Mouse (Mus musculus) adrenal gland, adult 2 months (tissue): ENCODE data around the gene Trpc5. TPM values are rescaled to one million over a fixed set of nuclear protein-coding genes. Genes with fewer than 3 reads are reported as not detected.

Experiments used
- DNase-seq: peaks from one replicate; pipeline ENCODE4 v3.0.0; 2021
- long read RNA-seq: library from polyadenylated mRNA; stranded (forward); transcript quantifications from one replicate; pipeline ENCODE4 v2.0.0, GENCODE M21; 2021
- polyA plus RNA-seq: library from polyadenylated mRNA; depleted of rRNA; stranded (reverse); fragments of >200 nt; gene quantifications from 2 replicates; pipeline ENCODE4 v1.2.3, GENCODE M21; 2012; rRNA removed
- total RNA-seq, 2 experiments: library from RNA; stranded (reverse); gene quantifications; 2 replicates each; pipeline ENCODE4 v1.2.3; 2021

Trpc5 gene
- total RNA-seq = 1 to 10 TPM; 1.3 to 2.6 TPM
- 0.10 and 0.20 TPM in 2 replicates for polyA plus RNA-seq
- long read RNA-seq = 0 reads

DNA sequence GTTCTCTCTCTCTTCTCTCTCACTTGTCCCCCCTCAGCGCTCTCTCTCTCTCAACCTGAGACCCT, at the start of gene Trpc5:
Gene Trpc5 (minus strand): TSS at position 39 of the 65 bp plus-strand sequence.
- DNase-seq = no peak

DNA sequence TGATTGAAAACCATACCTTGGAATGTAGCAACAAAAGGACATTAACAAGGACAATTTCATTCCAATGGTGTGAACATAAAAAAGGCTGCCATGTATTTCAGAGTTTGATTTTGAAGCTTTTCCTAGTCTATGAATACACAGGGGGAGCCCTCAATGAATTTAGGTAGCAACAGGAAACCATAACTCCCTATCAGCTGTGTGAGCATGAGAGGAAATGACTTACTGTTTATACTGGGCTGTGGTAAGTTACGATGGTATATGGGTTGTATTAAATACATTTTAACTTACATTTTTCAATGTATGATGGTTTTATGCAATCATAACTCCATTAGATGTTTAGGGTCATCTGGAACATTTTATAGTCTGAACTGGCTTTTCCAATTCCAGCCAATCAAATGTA, 28.4 kb upstream of the Trpc5 start:
- DNase-seq = no peak

DNA sequence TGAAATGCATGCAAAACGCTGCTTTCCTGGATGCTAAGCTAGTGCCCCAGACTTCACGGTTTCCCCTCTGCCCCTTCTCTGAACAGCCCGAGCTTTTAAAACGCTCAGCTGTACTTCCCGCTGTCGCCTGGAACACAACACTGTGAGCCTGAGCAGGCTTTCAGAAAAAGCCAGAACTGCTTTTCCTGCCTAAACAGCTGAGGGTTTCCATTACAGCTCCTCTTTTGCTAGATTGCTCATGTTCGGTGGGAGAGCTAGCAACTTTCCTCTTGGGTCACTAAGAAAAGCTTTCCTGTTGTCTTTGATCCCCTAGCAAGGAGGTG, 1.8 kb upstream of the Trpc5 start:
- DNase-seq = no peak

DNA sequence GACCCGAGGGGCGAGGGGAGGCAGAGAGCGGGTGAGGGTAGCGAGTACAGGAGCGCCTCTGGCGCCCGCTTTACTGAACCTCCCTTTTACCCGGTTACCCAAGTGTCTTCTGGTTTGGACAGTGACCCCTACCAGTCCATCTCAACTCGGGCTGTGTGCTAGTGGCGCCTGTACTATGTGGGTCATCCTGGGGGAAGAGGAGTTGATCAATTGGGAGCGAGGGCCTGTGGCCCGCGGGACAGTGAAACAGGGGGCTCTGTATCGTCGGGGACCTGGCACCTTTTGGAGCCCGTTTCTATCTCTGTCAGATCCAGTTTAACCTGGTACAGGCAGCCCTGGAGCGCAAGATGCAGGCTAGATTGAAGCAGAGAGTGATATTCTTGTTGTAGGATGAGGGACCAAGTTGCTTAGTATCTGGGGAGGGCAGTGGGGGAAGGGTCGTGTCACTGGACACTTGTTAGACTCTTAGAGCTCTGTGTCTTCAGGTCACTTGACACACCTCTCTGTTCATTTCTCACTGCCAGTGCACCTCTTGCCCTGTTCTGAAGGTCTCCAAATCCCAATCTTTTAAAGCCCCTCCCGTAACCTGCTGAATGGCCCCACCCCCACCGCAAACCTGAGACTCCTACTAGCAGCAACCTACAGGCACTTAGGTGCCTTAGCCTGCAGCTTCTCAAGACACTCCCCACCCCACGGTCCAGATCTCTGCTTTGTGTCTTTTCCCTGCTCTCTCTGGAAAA, 1.3 kb upstream of the Trpc5 start:
- no peak for DNase-seq

- DNase-seq = no peak
Observed at GRCm38 (mm10) chrX:144688207-144689118, 483 bp upstream of the Trpc5 start, which contains the start of gene Rtl4. TSS of gene Rtl4 (plus strand) at chrX:144688907.

DNA sequence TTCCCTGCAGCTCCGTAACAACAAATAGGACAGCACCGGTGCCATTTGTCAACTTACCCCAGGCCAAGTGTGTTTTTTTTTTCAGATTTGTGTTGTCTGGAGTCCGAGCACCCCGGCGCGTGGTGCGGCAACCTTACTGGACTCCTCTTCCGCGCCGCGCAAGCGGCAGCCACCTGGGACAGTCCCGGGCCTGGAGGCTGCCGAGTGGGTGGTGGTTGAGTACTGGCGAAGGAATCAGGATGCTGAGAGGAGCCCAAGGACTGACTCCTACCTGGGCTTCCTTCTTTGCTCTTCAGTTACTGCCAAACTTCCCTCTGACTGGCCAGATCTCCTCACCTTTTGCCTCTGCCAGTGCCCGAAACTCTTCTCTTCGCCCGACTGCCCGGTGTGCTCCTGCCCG, 238 bp downstream of the Trpc5 start:
- no peak for DNase-seq

- DNase-seq = no peak
Observed at GRCm38 (mm10) chrX:144652196-144652595, 35.8 kb downstream of the Trpc5 start.

DNA sequence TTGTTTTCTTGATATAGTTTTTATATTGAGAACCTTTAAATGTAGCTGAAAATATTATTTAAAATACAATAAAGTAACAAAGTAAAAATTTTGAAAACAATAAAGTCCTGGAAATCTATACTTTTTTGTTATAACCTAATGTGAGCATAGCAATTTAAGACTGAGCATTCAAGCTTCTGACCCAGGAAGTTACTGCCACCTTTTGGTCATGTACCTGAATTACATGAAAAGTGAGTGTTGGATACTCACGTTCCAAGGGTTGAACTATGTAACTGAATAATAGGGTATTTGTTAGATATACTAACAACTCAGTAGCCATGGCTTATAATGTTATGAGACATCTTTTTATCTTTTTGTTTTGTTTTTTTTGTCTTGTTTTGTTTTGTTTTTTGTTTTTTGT, 42.6 kb downstream of the Trpc5 start:
- no peak for DNase-seq

GRCm38 (mm10) chrX:144644756-144645155, 43.2 kb downstream of the Trpc5 start:
- DNase-seq = no peak

GRCm38 (mm10) chrX:144612753-144613152, 75.2 kb downstream of the Trpc5 start:
- DNase-seq = no peak

DNA sequence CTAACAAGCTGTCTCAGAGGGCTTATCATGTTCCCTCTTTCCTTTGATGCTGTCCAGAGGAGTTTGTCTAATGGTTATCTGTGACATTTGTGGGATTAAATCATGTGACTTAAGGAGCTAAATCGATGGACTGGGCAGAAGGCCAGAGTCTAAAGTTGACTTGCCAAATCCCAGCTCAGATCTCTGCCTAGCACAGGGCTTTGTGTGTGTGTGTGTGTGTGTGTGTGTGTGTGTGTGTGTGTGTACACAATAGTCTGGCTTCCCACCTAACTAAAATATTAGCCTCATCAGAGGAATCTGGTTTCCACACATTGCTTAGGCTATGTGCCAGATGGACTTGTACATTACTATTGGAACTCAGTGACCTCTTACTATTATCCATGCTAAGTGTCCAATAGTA, 151.5 kb downstream of the Trpc5 start:
- DNase-seq = no peak

GRCm38 (mm10) chrX:144526042-144526441, 161.9 kb downstream of the Trpc5 start:
- no peak for DNase-seq

DNA sequence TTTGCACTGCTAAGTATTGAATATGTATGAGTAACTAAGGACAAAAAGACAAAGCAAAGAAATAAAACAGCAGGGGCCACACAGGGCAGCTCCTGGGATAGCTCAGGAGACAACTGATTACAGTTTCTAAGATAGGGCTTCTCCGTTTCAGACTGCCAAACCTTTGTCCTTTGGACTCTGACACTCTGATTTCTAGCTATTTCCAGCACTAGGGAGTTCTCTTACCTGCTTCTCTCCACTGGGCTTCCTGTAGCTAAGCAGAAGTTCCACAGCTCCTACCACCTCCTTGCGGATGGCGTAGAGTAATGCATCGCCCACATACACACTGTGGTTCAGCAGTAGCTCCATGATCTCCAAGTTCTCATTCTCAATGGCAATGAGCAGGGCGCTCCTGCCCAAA, 164.7 kb downstream of the Trpc5 start:
- no peak for DNase-seq

- no peak for DNase-seq
Observed at GRCm38 (mm10) chrX:144491394-144491793, 196.6 kb downstream of the Trpc5 start.

DNA sequence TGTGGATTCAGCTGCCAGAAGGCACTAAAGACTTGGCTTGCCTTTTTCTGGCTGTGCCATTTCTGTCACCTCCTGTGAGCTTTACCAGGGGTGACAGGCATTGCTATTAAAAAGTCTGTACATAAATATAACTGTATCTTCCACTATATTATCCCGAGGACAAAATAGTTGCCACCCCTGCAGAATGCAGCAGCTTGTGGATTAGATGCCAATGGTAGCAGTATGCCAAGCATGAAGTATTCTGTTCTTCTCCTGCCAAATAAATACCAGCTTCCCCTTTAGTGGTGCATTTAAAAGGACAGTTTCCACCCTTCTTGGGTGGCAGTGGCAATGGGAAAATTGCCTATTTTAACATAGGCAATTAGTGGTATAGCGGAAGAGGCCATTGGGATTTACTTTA, 223.6 kb downstream of the Trpc5 start:
- DNase-seq = no peak

GRCm38 (mm10) chrX:144456281-144456680, 231.7 kb downstream of the Trpc5 start, which contains the start of gene Trpc5os:
TSS of gene Trpc5os (plus strand) at chrX:144456581.
- DNase-seq = no peak

- no peak for DNase-seq
Observed at GRCm38 (mm10) chrX:144423848-144424247, 264.1 kb downstream of the Trpc5 start.

GRCm38 (mm10) chrX:144421091-144421490, 266.9 kb downstream of the Trpc5 start:
- DNase-seq = no peak

DNA sequence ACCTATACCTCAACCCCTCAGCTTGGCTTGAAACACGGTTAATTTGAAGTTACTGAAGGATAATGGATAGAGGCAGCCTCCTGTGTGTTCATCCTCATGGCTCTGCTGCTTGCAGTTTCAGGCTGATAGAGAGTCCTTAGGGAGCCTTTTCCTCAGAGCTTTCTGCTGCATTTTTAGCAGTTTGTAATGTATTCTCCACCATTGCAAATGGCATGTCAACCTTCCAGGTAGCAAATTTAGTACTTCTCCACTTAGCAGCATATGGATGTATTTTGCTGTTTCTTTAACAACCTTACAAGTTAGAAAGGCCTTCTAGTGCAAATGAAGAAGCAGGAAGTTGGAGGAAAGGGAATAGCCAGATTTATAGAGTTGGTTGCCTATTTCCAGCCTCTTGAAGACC, 267.7 kb downstream of the Trpc5 start:
- no peak for DNase-seq

- DNase-seq = no peak
Observed at GRCm38 (mm10) chrX:144408036-144408435, 279.9 kb downstream of the Trpc5 start.

- DNase-seq = peak; percentile 44
Observed at GRCm38 (mm10) chrX:144403526-144403925, 284.5 kb downstream of the Trpc5 start.

DNA sequence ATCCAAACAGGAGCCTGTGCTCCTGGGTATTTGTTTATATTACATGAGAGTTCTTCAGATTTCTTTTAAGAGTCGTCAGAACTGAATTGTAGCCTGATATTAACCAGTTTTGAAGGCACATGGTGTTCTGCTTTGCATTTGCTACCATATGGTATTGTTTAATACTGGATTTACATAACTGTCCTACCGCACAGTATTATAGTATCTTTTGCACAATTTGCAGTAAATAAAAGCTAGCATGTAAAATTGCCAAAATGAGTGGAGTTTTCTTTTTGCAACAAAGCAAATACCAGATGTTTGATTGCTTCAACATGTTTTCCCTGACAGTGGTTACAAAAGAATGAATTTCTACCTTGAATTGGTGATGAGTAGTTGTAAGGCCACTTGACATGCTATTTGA, 313.8 kb downstream of the Trpc5 start:
- no peak for DNase-seq

- no peak for DNase-seq
Observed at GRCm38 (mm10) chrX:144338355-144338754, 349.6 kb downstream of the Trpc5 start.

- DNase-seq = no peak
Observed at GRCm38 (mm10) chrX:144337938-144338337, 350.0 kb downstream of the Trpc5 start.
